Mouse (Mus musculus) neural tube, embryonic 14.5 days (tissue): ENCODE measurements around the gene Nav2. TPM values are rescaled to one million over a fixed set of nuclear protein-coding genes. Genes with fewer than 3 reads are reported as not detected.

Source experiments
- ATAC-seq: fragments of 200-750 bp; cut with Nextera tagmentation; 2 replicates; pipeline ENCODE4 v1.8.0; 2017; ENCODE audit warnings: low read depth, mild to moderate bottlenecking, moderate TSS enrichment, moderate library complexity
- H3K27ac ChIP-seq: fragments of 300-500 bp; sonication (generic); 2 replicates; pipeline ENCODE4 v1.5.1; 2014; ENCODE audit warnings: low read depth, mild to moderate bottlenecking, control low read depth, low read length, moderate library complexity, mixed read lengths
- H3K27me3 ChIP-seq: fragments of 300-500 bp; sonication (generic); 2 replicates; pipeline ENCODE4 v1.6.1; 2014; ENCODE audit warnings: low read length; ENCODE audit not compliant: control insufficient read depth, insufficient read depth
- H3K36me3 ChIP-seq: fragments of 300-500 bp; sonication (generic); 2 replicates; pipeline ENCODE4 v1.6.1; 2014; ENCODE audit warnings: low read length, mixed read lengths; ENCODE audit not compliant: control insufficient read depth, insufficient read depth
- H3K4me1 ChIP-seq: fragments of 300-500 bp; sonication (generic); 2 replicates; pipeline ENCODE4 v1.6.1; 2014; ENCODE audit warnings: low read length; ENCODE audit not compliant: control insufficient read depth, insufficient read depth
- H3K4me2 ChIP-seq: fragments of 300-500 bp; sonication (generic); 2 replicates; pipeline ENCODE4 v1.6.1; 2014; ENCODE audit warnings: mild to moderate bottlenecking, low read depth, low read length, control low read depth
- H3K4me3 ChIP-seq: fragments of 300-500 bp; sonication (generic); 2 replicates; pipeline ENCODE4 v1.5.1; 2014; ENCODE audit warnings: low read depth, low read length, control low read depth, mixed read lengths
- H3K9ac ChIP-seq: fragments of 300-500 bp; sonication (generic); replicated peaks from 2 replicates; pipeline ENCODE4 v1.6.1; 2014; ENCODE audit warnings: low read depth, mild to moderate bottlenecking, control low read depth, low read length, mixed read lengths
- H3K9me3 ChIP-seq: fragments of 300-500 bp; sonication (generic); 2 replicates; pipeline ENCODE4 v1.6.1; 2016; ENCODE audit warnings: low read length; ENCODE audit not compliant: control insufficient read depth
- WGBS: fragments of 180-500 bp; shearing (Covaris S2); extraction: QIAGEN DNeasy Blood & Tissue Kit; methylation state at CpG from one replicate; pipeline ENCODE4 v1.1.7; 2014; 5-methylcytosine and 5-hydroxymethylcytosine counted together
- polyA plus RNA-seq: library from polyadenylated mRNA; unstranded; fragments of >200 nt; fragmentation: Nextera tagmentation; extraction: Ambion mirVana; gene quantifications from 2 replicates; pipeline ENCODE4 v1.2.1, GENCODE M21; 2014

Gene Nav2
- polyA plus RNA-seq, 1 experiment from 2014 or later: 36.5 TPM

DNA sequence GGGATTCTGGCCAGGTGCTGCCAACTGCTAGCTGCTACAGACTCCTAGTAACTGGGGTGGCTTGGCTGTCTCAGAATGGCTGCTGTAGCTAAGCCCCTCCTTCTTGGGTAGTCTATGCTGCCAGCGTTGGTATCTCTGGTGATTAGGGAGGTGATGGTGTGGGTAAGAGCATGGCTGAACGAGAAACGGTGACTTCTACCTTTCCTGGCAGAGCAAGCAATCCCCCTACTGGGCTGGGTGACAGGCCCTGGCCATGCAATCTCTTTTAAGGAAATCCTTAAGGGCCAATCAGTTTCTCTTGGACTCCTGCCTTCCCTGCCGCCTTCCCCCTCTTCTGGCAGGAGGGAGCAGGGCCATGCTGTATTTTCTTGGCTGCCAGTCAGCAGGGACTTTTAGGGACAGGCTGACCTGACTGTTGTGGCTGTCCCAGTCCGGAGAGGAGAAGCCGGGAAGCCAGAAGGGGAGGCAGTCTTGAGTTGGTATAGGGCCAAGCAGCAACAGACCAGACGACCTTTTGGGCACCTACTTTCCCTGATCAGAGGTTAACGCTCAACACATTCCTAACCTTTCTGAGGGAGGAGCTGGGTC is 339.3 kb downstream of the Nav2 start:
- Histone ChIP-seq H3K9me3 (no peaks in the 10 kb centered on the region), H3K36me3 (no peaks in the 10 kb centered on the region), H3K4me1 (peaks cover 31% of the 10 kb centered on the region), H3K4me2 (peak overlapping the region; percentile 79), H3K27me3 (peaks cover 10% of the 10 kb centered on the region), H3K27ac (peak overlapping the region; percentile 28; the same call in 1 of the 2 replicates), H3K9ac (peak overlapping the region; percentile 70), H3K4me3 (peak overlapping the region; percentile 50)
- ATAC-seq: no peak
- 16% methylated on average over 8 of the region's 8 CpGs for WGBS

DNA sequence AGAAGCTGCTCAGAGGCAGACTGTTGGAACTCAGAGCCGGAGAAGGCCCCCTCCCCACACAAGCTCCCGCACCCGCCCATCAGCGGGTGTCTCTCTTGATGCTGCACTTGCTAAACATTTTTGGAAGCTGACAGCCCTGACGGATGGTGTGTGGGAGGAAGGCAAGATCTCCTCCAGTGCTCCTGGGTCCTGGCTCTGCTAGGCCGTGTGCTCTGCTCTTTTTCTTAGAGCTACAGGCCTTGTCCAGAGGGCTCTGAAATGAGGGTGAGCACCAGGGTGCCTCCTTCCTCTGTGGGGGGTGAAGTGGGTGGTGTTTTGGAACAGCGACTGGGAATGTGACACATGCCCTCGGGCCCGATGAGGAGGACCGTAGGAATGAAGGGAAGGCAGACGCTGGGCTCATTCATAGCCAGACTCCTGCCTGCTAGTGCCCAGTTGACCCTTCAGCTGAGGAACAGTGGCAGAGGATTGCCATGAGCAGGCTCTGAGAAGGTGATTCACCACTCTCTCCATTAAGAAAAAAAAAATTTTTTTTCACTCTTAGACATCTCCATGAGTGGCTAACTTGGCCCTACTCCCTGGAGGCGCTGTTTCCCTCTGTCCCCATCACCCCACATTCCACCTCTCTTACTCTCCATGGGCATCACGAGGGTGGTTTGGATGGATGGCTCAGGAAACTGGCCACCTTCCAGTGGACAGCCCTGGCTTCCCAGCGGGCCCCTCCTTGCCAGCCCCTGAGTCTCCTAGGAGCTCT is 340.0 kb downstream of the Nav2 start:
- ATAC-seq: no peak
- Histone ChIP-seq H3K27me3 (peaks cover 10% of the 10 kb centered on the region), H3K9ac (peak overlapping the region; percentile 70), H3K4me1 (peaks cover 31% of the 10 kb centered on the region), H3K9me3 (no peaks in the 10 kb centered on the region), H3K36me3 (no peaks in the 10 kb centered on the region), H3K27ac (no peak overlapping the region), H3K4me2 (peak overlapping the region; percentile 79), H3K4me3 (peak overlapping the region; percentile 50)
- 51% methylated on average over 14 of the region's 14 CpGs for WGBS

DNA sequence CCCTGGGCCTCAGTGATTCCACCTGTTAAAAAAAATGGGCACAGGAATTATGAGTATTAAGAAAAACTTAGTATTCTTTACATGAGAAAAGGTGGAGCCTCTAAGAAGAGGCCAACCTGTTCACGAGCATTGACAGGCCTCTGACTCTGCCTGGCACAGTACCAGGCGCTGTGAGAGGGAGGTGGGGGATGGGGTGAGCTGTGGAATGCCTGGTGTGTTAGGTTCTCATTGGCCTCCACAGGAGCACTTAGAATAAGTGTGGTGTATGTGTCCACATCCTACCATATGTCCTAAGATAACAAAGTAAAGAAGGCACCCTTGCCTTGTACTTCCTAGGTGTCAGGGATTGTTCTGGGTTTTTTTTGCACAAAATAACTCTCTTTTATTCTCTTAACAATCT is 340.9 kb downstream of the Nav2 start:
- Histone ChIP-seq H3K4me1 (peaks cover 31% of the 10 kb centered on the region), H3K4me3 (peak overlapping the region; percentile 50; the same call in 1 of the 2 replicates), H3K9me3 (no peaks in the 10 kb centered on the region), H3K4me2 (peak overlapping the region; percentile 31), H3K9ac (no peak overlapping the region), H3K27me3 (peaks cover 10% of the 10 kb centered on the region), H3K27ac (no peak overlapping the region), H3K36me3 (no peaks in the 10 kb centered on the region)
- no peak for ATAC-seq
- 76% methylated on average over 2 of the region's 2 CpGs for WGBS

DNA sequence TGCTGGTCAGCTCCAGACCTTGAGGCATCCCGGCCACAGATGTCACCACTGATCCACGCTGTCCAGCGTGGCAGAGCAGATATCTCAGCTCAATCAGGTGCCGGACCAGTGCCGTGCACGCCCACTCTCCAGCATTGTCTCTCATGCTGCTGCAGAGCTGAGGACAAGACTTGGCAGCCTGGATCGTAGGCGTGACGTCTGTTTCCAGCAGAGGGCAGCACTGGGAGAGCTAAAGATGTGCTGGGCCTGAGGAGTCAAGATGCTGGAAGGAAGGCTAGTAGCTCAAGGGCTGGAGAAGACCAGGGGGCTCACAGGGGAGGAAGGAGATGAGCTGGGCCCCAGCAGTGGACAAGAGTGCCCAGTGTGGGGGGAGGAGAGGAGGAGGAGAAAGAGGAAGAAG is 341.5 kb downstream of the Nav2 start:
- H3K4me1 ChIP-seq: peaks cover 31% of the 10 kb centered on the region
- no peak overlapping the region for H3K9ac ChIP-seq
- peak overlapping the region; percentile 31 for H3K4me2 ChIP-seq
- peaks cover 10% of the 10 kb centered on the region for H3K27me3 ChIP-seq
- H3K9me3 ChIP-seq: no peaks in the 10 kb centered on the region
- no peak for ATAC-seq
- no peaks in the 10 kb centered on the region for H3K36me3 ChIP-seq
- WGBS: 9% methylated on average over 9 of the region's 9 CpGs
- H3K4me3 ChIP-seq: no peak overlapping the region; the same call in 1 of the 2 replicates
- H3K27ac ChIP-seq: no peak overlapping the region

DNA sequence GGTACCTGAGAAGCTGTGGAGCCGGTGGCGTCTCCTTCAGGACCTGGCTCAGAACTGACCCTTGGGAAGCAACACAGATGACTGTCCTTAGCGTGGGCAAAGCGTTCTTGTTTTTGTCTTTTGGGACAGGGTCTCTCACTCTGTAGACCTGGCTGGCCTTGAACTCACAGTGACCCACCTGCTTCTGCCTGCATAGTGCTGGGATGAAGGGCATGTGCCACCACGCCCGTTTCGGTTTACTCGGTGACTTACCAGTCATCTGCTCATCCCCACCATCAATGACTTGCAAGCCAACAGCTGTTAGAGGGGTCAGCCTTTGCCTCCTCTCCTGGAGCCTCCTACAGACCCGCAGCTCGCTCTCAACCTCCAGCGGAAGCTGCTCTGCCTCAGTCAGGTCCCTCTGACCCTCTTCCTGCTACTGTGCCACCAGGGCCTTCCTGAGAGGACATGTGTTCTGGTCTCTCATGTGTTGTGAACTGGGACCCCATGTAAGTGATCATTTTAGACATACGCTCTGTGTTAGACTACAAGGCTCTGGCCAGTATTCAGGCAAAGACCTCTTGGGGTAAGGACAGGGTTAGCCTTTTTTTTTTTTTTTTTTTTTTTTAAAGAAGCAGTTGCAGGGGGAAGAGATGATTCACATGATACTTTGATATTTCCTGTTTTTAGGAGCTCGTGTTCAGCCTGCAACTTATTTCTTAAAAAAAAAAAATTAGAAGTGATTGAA is 342.2 kb downstream of the Nav2 start:
- H3K9ac ChIP-seq: no peak overlapping the region
- H3K4me3 ChIP-seq: no peak overlapping the region
- no peaks in the 10 kb centered on the region for H3K36me3 ChIP-seq
- H3K4me2 ChIP-seq: no peak overlapping the region; the same call in 1 of the 2 replicates
- 92% methylated on average over 13 of the region's 13 CpGs for WGBS
- ATAC-seq: no peak
- H3K9me3 ChIP-seq: no peaks in the 10 kb centered on the region
- H3K27me3 ChIP-seq: peaks cover 10% of the 10 kb centered on the region
- no peak overlapping the region for H3K27ac ChIP-seq
- H3K4me1 ChIP-seq: peaks cover 26% of the 10 kb centered on the region

DNA sequence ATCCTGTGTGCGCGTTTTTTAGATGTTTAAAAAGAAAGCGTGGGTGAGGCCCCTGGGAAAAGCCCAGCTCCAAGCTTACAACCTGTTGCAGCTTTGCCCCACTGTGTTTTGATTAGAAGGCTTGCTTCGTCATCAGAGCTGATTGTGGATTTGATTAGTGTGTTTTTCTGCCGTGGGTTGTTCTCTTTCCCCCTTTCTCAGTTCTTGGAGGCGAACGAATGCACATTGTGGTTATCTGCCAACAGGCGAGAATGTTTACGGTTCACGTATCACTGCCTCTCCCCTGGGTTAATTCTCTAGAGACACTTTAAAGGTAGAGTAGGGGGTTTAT is 342.8 kb downstream of the Nav2 start:
- no peak overlapping the region for H3K4me3 ChIP-seq
- peaks cover 10% of the 10 kb centered on the region for H3K27me3 ChIP-seq
- H3K9ac ChIP-seq: no peak overlapping the region
- H3K4me2 ChIP-seq: no peak overlapping the region
- H3K9me3 ChIP-seq: no peaks in the 10 kb centered on the region
- no peak for ATAC-seq
- no peaks in the 10 kb centered on the region for H3K36me3 ChIP-seq
- H3K4me1 ChIP-seq: peaks cover 26% of the 10 kb centered on the region
- no peak overlapping the region for H3K27ac ChIP-seq
- WGBS: 66% methylated on average over 10 of the region's 10 CpGs

DNA sequence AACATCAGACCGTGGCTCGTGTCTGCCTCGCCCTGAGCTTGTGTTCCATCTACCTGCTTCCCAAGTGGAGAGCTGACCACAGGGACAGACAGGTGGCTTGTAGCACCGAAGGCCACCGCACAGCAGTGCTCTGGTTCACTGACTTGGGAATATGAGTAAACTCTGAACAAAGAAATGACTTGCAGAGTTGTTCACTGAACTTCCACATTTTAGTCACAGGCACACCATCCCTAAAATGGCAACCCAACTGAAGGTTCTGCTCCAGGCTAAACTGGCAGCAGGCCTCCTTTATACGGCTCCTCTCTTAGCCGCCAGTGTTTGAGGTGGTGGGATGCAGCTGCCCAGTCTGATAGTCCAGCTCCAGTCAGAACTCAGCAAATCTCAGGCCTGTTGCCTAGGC is 343.9 kb downstream of the Nav2 start:
- H3K9me3 ChIP-seq: no peaks in the 10 kb centered on the region
- H3K4me1 ChIP-seq: peaks cover 18% of the 10 kb centered on the region
- 87% methylated on average over 7 of the region's 7 CpGs for WGBS
- H3K4me3 ChIP-seq: no peak overlapping the region
- H3K4me2 ChIP-seq: no peak overlapping the region
- H3K9ac ChIP-seq: no peak overlapping the region
- no peaks in the 10 kb centered on the region for H3K36me3 ChIP-seq
- ATAC-seq: no peak
- H3K27me3 ChIP-seq: peaks cover 4% of the 10 kb centered on the region; the same call in 1 of the 2 replicates
- H3K27ac ChIP-seq: no peak overlapping the region

DNA sequence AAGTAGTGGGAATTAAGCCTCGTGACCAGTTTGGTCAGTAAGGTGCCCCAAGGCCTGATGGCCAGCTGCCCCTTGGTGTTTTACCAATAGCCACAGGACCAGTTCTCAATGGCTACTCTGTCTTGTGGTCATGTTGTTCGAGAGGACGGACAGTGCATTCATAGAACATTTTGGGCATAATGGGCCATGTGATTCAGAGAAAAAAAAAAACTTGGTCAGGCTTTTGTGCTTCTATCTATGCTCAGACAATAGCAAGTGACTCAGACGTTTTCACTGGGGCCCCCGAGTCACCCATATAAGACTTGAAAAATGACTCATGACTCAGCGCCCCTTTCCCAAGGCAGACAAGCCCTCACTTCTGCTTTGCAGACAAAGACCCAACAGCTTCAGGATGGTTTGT is 344.4 kb downstream of the Nav2 start:
- Histone ChIP-seq H3K9me3 (no peaks in the 10 kb centered on the region), H3K4me2 (no peak overlapping the region), H3K9ac (no peak overlapping the region), H3K36me3 (no peaks in the 10 kb centered on the region), H3K4me3 (no peak overlapping the region), H3K4me1 (peaks cover 15% of the 10 kb centered on the region), H3K27ac (no peak overlapping the region), H3K27me3 (peaks cover 1% of the 10 kb centered on the region; the same call in 1 of the 2 replicates)
- no peak for ATAC-seq
- WGBS: 48% methylated on average over 6 of the region's 6 CpGs

DNA sequence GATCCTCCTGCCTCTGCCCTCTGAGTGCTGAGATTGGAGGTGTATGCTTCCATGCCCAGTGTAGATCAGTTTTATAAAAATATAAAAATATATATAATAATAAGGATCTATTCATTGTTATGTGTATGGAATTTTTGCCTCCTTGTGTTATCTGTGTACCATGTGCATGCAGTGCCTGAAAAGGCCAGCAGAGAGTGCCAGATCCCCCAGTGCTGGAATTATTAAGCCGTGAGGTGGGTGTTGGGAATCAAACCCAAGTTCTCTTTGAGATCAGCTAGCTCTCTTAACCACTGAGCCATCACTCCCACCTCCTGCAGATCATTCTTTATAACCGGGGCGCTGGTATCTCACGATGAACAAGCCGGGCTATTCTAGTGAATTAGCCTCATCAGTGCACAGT is 346.5 kb downstream of the Nav2 start:
- Histone ChIP-seq H3K4me3 (no peak overlapping the region), H3K4me1 (peaks cover 8% of the 10 kb centered on the region; the same call in 1 of the 2 replicates), H3K36me3 (no peaks in the 10 kb centered on the region), H3K9ac (no peak overlapping the region), H3K27ac (no peak overlapping the region), H3K9me3 (no peaks in the 10 kb centered on the region), H3K27me3 (no peaks in the 10 kb centered on the region), H3K4me2 (no peak overlapping the region)
- WGBS: 94% methylated on average over 5 of the region's 5 CpGs
- no peak for ATAC-seq
